Mouse (Mus musculus) heart, adult 2 months (tissue): ENCODE measurements at regions not wholly inside any gene's neighbourhood (a gene's known extent, or its start where the extent isn't known, plus 50 kb on each side); places are given as distances from the start of the nearest gene placed in this dataset.

Experiments used
- DNase-seq, 2 experiments: peaks; one replicate each; pipeline ENCODE4 v3.0.0; 2021
- H3K27ac ChIP-seq: fragments of 200-600 bp; 2 replicates; pipeline ENCODE4 v1.8.1; 2022
- H3K27me3 ChIP-seq: fragments of 200-500 bp; 2 replicates; pipeline ENCODE4 v1.6.1; 2012; ENCODE audit warnings: mild to moderate bottlenecking, low read length, inconsistent platforms, mixed read lengths; ENCODE audit not compliant: control insufficient read depth, insufficient read depth
- H3K36me3 ChIP-seq: fragments of 200-500 bp; 2 replicates; pipeline ENCODE4 v1.6.1; 2012; ENCODE audit warnings: low read length, inconsistent platforms; ENCODE audit not compliant: control insufficient read depth, insufficient read depth
- H3K4me1 ChIP-seq: fragments of 200-500 bp; 2 replicates; pipeline ENCODE4 v1.6.1; 2011; ENCODE audit warnings: low read length; ENCODE audit not compliant: control insufficient read depth, insufficient read depth
- H3K4me3 ChIP-seq: fragments of 200-600 bp; 2 replicates; pipeline ENCODE4 v1.8.1; 2022
- H3K79me2 ChIP-seq: fragments of 200-500 bp; replicated peaks from 2 replicates; pipeline ENCODE4 v1.6.1; 2012; ENCODE audit warnings: mild to moderate bottlenecking, inconsistent platforms, low read length, moderate library complexity, mixed read lengths; ENCODE audit not compliant: control insufficient read depth, insufficient read depth
- H3K9ac ChIP-seq: fragments of 200-500 bp; 2 replicates; pipeline ENCODE4 v1.6.1; 2012; ENCODE audit warnings: low read depth, mild to moderate bottlenecking, control low read depth, inconsistent platforms, low read length, mixed read lengths
- CTCF ChIP-seq: fragments of 200-600 bp; IDR thresholded peaks from 2 replicates; pipeline ENCODE4 v1.8.1; 2022; ENCODE audit warnings: antibody characterized with exemption, mild to moderate bottlenecking, moderate library complexity
- EP300 ChIP-seq: fragments of 200-500 bp; IDR thresholded peaks from 2 replicates; pipeline ENCODE4 v1.6.1; 2011; ENCODE audit warnings: low read depth, low read length, control low read depth; ENCODE audit not compliant: insufficient read depth
- POLR2A ChIP-seq: fragments of 200-500 bp; IDR thresholded peaks from 2 replicates; pipeline ENCODE4 v1.6.1; 2011; ENCODE audit warnings: mild to moderate bottlenecking, low read depth, low read length, control low read depth; ENCODE audit not compliant: insufficient read depth
- WGBS: fragments of 180-500 bp; shearing (Covaris S2); methylation state at CpG from one replicate; pipeline ENCODE4 v1.1.7; 2018; 5-methylcytosine and 5-hydroxymethylcytosine counted together
- intact Hi-C: fragments of 180-260 bp; cut with DNase I; formaldehyde crosslinking; loops from one replicate; pipeline ENCODE4 v1.15.1; 2025

- TF ChIP-seq POLR2A (no peak), EP300 (no peak), CTCF (no peak)
- intact Hi-C loops = no loop called here
- no peak for DNase-seq
- Histone ChIP-seq H3K4me3 (no peak overlapping the region), H3K36me3 (no peaks in the 10 kb centered on the region), H3K27ac (no peak overlapping the region), H3K79me2 (no peaks in the 10 kb centered on the region), H3K27me3 (no peaks in the 10 kb centered on the region), H3K9ac (no peak overlapping the region), H3K4me1 (no peaks in the 10 kb centered on the region)
- WGBS = 65% methylated on average over 4 of the region's 4 CpGs
These were observed 51.5 kb upstream of the Atp2b1 start for GRCm38 (mm10) chr10:98862712-98863111.

- intact Hi-C loops = no loop called here
- DNase-seq = no peak
- no peaks in the 10 kb centered on the region for H3K27me3 ChIP-seq
- no peak overlapping the region for H3K27ac ChIP-seq
- H3K4me3 ChIP-seq = no peak overlapping the region
- no peak overlapping the region for H3K9ac ChIP-seq
- H3K36me3 ChIP-seq = no peaks in the 10 kb centered on the region
- no peaks in the 10 kb centered on the region for H3K4me1 ChIP-seq
- H3K79me2 ChIP-seq = no peaks in the 10 kb centered on the region
- 85% methylated on average over 5 of the region's 5 CpGs for WGBS
- TF ChIP-seq CTCF (no peak), EP300 (no peak), POLR2A (no peak)
These were observed 49.8 kb upstream of the Atp2b1 start for GRCm38 (mm10) chr10:98864384-98864783.
